Mouse (Mus musculus) thymus, postnatal 14 days (tissue): ENCODE measurements at regions not wholly inside any gene's neighbourhood (a gene's known extent, or its start where the extent isn't known, plus 50 kb on each side); places are given as distances from the start of the nearest gene placed in this dataset.

Source experiments
- DNase-seq: peaks from one replicate; pipeline ENCODE4 v3.0.0; 2021

DNA sequence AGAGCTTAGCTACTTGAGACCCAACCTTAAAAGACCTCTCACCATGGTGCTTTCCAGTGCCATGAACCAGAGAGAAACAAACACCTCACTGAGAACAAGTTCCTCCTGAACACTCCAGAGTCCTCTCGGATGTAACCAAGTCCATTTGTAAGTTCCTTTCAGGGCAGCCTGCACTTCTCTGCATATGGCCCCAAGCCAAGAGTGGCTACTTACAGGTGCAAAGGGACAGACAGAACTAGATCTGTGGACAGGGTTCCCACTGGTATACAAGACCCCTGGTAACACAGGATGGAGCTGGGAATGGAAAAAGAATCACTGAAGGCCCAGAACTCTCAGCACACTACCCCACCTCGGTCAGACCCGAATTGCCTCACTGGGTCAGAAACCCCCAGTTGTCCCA, 234.7 kb downstream of the Zfp36l1 start:
- no peak for DNase-seq

DNA sequence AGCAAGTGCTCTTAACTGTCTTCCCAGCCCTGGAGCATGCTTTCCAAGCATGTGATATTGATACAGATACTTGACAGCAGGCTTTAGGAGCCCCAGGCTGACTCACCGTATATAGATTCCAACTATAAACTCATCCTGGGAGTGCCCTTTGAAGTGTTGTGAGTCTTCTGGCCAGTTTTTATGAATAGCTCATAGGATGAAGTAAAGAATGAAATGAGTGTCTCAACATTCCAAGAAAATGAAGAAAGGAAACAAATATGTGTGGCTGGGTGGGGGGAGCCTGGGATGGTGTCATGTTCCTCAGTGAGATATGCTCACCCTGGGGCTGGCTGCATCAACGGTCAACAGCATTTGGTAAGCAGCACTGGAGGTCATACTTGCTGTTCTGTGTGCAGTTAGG, 238.5 kb downstream of the Zfp36l1 start:
- DNase-seq, result no peak

DNA sequence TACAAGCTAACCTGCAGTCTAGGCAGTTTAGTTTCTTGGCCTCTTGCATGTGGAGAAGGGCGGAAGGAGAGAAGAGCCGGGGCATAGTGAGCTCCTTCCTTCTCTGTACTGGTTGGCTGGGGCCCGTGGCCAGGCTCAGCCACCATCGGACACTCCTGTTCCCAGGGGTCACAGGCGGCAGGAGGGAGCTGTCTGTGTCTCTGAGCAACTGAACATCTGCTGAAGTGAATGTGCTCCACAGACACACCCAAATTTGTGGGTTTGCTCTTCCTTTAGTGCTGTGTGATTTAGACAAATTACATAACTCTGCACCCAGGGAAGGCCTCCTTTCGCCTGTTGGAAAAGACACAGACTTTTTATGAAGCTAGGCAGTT, 247.6 kb downstream of the Zfp36l1 start:
- DNase-seq, result no peak

DNA sequence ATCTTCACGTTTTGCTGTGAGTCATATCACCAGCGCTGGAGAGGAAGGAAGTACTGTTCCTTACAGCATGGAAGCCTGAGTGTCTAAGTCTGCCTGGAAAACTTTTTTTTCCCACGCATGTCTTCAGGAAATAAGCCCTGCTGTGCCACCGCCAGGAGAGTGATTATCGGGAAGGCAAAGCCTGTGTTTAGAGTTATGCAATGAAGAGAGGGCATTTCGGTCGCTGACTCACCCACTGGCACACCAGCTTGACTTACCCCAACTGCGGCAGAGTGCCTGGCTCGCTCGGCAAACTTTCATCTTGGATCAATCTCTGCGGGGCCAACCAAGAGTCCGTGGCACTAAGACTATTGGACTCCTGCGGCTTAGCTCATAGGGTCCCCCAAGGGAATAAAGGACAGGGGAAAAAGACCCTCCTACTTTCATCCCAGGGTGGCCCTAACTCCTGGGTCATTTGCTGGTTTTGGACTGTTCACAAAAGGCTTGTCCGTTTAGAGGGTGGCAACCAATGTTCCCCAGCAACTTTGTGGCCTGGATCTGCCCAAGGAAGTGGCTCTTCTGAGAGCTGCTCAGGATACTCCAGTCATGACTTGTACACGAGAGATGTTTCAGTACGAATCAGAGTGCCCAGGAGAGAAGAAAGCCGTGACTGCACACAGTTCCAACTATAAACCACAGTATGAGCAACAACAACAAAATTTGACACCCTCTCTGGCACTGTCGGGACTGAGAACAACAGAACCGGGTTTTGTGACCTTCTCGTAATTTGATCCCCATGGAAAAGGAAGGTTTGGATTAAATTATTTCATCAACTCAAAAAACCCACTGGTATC, 248.3 kb downstream of the Zfp36l1 start:
- no peak for DNase-seq
